Mouse (Mus musculus): Measurements from ENCODE around the gene Itga1.

- no peak for TF ChIP-seq CTCF (IDR thresholded peaks at IDR 0.05; ENCODE audit: control insufficient read depth, insufficient read depth, insufficient replicate concordance, low read depth, low read length)
- TF ChIP-seq POLR2A (IDR thresholded peaks at IDR 0.05; ENCODE audit: control insufficient read depth, low read depth, low read length), result no peak
Measured at GRCm38 (mm10) chr13:115106183-115106582, 4.4 kb upstream of the Itga1 start.

Measured in testis, adult 2 months (tissue).